Mouse (Mus musculus): ENCODE data around the gene Tbx21. TPM values are rescaled to one million over a fixed set of nuclear protein-coding genes. Genes with fewer than 3 reads are reported as not detected.

The Tbx21 gene
- polyA plus RNA-seq (2017; shearing (Covaris generic)) = 1 to 10 TPM; 2.2 TPM

DNA sequence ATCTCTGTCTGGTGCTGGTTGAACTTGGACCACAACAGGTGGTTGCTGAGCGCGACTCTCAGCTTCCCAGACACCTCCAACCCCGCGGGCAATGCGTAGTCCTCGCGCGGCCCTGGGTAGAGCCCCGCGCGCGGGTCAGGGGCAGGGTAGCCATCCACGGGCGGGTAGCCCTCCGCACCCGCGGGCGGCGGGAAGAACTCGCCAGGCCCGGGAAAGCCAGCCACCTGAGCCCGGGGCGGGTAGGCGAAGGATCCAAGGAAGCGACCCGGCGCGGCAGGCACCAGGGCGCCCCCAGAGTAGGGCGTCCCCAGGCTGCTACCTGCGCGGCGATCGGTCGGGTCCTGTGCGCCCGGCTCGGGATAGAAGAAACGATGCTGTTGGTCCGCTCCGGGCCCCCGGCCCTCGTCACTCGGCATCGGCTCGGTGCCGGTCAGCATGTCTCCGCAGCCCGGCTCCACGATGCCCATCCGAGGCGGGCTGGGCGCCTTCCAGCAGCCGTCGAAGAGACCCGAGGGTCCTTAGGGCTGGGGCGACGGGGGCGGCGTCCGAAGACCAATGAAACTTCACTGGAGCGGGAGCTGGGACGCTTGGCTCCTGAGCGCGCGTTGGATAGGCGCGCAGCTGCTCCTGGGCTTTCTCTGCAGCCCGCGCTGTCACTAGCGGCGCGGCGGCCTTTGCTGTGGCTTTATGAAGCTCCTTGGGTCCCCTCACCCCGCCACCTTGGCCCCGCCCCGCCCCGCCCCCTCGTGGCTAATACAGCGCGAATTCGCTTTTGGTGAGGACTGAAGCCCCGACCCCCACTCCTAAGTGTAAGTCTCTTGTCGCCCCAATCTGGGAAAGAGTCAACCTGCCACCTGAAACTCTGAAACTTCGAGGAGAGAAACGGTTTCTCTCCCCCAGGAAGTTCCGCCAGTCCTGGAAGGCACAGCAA is at the start of gene Tbx21:
Gene Tbx21 (minus strand): TSS at position 661 of the 931 bp plus-strand sequence.
- peak; percentile 50 for ATAC-seq

DNA sequence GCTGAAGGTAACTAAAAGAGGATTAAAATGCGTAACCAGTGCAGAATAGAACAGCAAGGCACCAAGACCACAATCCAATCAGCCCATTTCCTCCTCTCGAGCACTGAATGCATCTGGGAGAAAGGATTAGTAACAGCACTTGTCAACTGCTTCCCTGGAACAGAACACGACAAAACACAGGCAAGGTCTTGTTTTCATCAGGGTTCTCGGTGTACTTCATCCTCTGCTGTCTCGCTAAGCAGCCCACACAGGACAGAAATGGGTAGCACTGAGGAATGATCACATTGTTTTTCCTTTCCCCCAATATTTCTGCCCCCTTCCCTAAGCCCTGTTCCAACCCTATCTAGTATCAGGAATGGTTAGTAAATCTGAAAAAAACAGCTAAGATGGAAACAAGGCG is 45.2 kb upstream of the Tbx21 start:
- ATAC-seq = no peak

- no peak for ATAC-seq
Measured at GRCm38 (mm10) chr11:97156999-97157398, 41.9 kb upstream of the Tbx21 start.

DNA sequence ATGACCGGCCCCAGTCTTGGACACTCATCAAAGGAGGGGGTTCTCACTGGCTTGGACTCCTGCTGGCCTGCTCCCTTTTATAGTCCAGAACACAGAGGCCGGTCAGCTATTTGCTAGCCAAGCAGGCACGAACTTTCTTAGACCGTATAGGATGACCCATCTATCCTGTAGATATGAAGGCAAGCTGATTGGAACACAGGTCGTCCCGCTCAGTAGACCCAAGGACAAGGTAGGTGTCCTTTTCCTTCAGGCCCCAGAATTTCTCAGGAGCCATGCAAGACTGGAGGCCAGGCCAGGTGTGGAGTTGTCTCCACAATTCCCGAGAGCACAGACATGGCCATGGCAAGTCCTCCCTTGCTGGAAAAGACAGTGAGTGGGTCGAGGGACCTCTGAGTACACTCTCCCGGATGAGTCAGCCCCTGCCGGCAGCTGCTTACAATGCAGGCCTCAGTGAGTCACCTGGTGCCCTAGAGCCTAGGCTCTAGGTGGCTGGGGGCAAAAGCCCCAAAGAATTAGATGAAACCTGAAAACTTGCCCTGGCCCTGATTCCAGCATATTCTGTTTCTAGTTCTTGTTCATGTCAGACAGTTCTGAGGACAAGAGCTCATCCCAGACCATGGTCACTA is 37.6 kb upstream of the Tbx21 start:
- ATAC-seq = no peak

GRCm38 (mm10) chr11:97152023-97152426 is 36.9 kb upstream of the Tbx21 start:
- ATAC-seq = no peak

DNA sequence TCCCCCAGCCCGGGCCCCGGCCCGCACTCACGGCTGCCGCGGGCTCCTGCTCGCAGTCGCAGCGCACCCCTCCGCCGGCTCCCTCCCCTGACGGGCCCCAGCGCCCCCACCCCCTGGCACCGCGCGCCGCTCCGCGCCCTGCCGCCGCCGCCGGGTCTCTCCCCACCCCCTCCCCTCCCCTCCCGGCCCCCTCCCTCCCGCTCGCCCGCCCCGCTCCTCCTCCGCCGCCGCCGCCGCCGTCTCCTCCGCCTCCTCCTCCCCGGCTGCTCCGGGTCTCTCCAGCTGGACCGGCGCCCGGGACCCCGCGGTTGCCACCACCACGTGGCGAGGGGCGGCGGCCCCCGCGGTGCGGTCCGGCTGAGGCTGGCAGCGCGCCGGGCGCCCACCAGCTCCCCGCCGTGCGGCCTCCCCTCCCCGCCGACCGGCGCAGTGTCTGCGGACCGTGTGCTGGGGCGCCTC is 36.2 kb upstream of the Tbx21 start, which contains the start of gene Tbkbp1:
Gene Tbkbp1 (minus strand): TSS at position 153 of the 459 bp plus-strand sequence.
- no peak for ATAC-seq

- ATAC-seq = peak; percentile 31
Measured at GRCm38 (mm10) chr11:97150411-97151330, 35.5 kb upstream of the Tbx21 start.

DNA sequence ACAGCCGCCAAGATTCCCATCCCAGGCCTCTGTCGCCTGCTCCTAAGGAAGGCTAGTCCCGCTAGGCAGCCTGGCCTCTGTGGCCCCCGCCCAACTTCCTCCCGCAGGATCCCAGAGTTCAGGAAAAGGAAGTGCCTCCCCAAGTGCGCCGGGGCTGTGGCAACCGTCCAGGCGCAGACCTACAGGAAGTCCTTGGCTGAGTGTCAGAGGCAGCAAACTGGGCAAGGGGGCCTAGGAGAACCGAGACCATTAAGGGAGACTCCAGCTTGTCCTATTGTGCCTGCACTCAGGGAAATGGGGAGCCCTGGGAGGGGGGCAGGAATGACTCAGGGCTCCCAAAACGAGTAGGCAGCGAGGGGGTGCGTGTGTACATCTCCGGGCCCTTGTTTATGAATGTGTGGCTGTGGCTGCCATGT is 34.9 kb upstream of the Tbx21 start:
- ATAC-seq = no peak

- no peak for ATAC-seq
Measured at GRCm38 (mm10) chr11:97149026-97149425, 33.9 kb upstream of the Tbx21 start.

DNA sequence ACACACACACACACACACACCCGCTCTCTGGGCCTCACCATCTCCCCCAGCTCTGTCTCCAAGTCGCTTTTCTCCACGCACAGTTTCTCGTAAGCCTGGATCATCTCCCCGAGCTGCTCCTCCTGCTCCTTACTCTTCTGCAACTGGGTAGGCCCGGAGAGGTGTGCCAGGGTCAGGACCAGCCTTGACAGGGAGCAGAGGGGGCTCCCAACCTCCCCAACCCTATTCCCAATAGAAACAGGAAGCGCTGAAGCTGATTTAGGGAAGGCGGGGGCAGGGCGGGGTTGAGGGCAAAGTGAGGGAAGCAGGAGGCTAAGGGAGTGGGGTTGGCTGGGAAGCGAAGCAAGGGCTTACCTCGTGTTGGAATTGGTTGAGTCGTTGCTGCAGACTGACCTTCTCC is 33.5 kb upstream of the Tbx21 start:
- no peak for ATAC-seq

DNA sequence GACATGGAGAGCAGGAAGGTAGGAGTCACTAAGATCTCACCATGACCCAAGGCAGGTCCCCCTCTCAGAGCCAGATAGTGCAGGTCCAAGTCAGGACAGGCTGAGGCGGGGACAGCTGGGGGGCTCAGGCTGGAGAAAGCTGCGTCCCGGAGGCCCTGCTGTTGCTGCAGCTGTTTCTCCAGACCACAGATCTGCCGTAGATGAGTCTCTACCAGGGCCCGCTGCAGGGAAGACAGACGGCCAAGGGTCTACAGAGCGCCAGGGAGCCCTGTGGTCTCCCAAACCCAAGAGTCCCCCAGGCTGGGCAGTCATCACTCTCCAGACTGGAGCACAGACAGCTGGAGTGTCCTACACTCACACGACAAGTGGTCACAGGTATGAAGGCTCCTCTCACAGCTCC is 32.2 kb upstream of the Tbx21 start:
- ATAC-seq = no peak

DNA sequence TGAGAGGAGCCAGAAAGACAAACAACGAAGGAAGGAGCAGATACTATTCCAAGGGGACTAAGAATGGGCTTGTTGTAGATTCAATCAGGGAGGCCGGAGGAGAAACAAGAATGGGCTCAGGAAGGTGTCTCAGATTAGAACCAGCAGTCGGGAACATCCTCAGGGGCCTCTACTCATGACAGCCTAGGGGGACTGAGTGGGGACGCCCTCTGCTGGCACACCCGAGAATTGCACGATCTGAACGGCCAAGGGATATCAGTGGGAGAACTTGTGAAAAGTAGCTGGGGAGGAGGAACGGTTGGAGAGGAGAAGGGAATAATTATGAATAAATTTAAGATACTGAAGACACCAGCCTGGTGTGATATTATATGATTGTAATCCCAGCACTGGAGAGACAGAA is 31.6 kb upstream of the Tbx21 start:
- ATAC-seq = peak; percentile 38

DNA sequence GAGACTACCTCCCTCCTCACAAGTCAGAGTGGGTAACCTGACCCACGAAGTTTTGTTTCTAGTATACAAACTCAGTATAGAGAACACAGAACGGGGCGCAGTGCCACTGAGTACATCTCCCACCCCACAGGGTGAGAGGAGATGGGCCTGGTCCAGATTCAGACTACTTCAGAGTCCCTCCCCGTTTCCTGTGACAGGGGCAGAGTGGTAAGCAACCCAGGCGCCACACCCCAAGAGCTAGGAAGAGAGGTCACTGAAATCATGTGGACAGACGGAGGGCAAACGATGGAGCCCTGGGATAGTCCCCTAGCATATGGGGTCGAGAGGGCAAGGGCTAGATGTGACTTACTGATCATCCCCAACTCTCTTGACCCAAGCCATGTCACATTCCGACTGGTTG is 30.8 kb upstream of the Tbx21 start:
- ATAC-seq = no peak

DNA sequence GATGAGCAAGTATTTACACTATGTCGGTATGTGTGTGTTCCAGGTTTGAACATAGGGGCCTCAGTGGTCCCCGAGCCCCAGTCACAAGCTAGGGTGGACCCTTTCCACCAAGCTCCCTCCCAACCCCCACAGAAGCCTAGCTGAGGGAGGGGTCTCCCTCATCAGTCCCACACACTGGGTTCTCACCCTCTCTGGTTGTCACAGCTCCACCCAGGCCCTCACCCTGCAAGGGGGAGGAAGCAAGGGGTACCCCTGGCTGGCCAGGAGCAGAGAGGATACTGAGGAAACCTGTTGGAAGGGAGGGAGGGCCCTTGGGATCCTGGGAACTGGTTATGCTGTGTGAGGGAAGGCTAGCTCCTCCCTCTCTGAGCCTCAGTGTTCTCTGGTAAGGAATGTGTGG is 30.2 kb upstream of the Tbx21 start:
- no peak for ATAC-seq

DNA sequence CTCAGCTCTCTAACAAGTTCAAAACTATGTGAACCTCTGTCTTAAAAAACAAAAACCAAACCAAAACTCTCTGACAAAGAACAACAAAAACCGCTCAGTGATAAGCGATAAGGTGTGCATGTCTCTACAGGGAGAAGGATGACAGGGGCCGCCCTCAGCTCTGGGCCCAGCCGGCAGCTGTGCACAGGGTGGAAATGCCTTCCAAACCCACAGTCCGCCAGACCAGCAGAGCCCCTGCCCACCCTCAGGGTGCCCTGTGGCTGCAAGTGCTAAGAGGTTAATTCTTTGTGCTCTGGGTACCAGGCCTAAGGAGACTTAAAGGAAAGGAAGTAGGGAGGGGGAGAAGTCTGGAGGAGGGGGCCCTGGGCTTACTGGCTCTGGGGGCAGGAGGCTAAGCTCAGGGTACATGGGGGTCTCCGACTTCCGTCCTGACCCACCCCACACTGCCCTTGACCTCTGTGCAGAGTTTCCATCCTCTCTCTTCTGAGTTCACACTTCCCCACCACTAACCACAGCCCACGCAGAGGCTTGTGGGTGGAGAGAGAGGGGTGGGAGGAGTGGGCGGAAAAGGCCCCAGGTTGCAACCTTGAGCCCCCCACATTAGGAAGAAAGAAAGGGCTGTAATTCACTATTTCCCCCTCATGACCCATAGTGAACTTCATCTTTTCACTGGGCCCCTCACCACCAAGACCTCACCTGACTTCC is 28.2 kb upstream of the Tbx21 start:
- peak; percentile 17 for ATAC-seq

- peak; percentile 35 for ATAC-seq
Measured at GRCm38 (mm10) chr11:97142159-97142608, 27.1 kb upstream of the Tbx21 start.

- peak; percentile 77 for ATAC-seq
Measured at GRCm38 (mm10) chr11:97140811-97141210, 25.7 kb upstream of the Tbx21 start.

DNA sequence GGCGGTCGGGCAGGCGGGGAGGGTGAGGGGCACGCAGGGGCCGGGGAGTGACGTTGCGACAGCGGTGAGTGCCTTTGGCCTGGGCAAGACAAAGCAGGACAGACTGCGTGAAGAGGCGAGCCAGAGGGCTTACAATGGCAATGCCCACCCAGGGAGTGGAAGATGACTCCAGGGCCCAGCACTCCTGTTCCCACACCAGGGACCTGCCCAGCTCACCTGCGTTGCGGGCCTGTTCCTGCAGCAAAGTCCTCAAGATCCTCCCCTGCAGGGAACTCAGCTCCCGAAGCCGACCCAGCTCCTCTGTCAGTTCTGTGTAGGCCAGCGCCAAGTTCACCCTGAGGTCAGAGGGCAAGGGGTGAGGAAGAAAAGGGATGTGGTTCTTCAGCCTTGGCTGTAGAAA is 24.1 kb upstream of the Tbx21 start:
- ATAC-seq = no peak

DNA sequence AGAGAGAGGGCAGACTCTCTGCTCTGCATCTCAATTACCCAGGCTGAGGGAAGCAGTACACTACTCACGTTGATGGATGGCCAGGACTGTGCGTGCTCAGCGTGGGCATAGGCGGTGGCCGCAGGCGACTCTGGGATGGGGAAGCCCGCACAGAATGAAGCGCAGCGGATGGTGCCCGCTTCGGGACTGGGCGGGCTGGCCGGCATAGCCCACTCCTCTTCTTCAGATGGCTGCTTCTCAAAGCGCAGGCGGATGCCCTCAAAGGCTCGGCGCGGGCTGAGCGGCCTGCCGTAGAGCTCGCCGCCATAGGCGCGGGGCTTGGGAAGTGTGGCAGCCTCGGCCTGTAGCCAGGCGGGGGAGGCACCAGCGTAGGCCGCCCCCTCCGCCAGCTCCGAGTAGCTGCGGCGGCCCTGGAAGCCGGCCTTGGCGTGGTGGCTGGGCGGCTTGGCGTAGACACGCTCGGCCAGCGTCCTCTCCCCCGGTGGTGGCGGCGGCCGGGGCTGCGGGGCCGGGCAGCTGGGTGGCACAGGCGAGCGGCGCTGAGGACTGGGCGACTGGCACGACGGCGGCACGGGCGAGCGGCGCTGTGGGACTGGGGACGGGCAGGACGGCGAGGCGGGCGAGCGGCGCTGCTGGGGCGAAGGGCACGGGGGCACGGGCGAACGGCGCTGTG is 23.6 kb upstream of the Tbx21 start:
- no peak for ATAC-seq

GRCm38 (mm10) chr11:97133270-97133669 is 18.1 kb upstream of the Tbx21 start:
- ATAC-seq = no peak

- no peak for ATAC-seq
Measured at GRCm38 (mm10) chr11:97132185-97132584, 17.1 kb upstream of the Tbx21 start.
